Mouse (Mus musculus) brain, embryonic 18.5 days (tissue): ENCODE measurements around the gene Hid1.

Experiments used
- DNase-seq: peaks from one replicate; pipeline ENCODE4 v3.0.0-alpha.2; 2012; ENCODE audit warnings: low read depth, low spot score

Gene Hid1

GRCm38 (mm10) chr11:115337350-115337749, 30.2 kb downstream of the Hid1 start:
- no peak for DNase-seq

DNA sequence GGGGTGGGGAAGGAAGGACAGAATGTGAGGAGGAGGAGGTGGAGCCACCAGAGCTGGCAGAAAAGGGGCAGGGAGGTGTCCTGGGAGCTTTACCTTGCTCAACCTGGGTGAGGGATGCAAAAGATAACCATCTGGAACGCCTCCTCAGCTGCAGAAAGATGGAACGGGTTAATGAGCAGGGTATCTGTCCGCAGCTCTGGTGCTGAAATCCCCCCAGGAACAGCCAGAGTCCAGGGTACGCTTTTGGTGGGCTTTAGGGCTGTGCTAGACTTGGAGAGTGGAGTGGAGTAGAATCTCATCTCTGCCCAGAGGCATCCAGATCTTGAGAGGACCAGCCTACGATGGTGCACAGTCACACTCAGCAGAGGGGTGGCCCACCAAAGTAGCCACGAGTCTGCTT, 31.4 kb downstream of the Hid1 start:
- no peak for DNase-seq

DNA sequence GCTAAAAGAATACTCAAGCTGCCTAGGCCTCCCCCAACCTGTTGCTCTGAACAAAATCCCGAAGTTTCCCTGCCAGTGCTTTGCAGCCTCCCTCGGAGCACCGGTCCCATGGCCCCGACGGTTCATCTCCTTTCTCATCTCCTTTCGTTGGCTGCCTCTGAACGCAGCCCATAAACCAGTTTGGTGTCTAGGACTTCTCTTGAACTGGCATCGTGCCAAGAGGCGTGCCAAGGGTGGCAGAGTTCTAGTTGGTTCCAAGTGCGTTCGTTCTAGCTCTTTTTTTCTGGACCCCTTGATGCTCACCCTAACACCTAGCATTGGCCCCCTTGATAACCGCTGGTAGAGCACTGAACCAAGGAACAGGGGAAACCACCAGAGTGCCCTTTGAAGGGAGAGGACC, 32.3 kb downstream of the Hid1 start:
- DNase-seq: no peak

- no peak for DNase-seq
Measured at GRCm38 (mm10) chr11:115334531-115334930, 33.0 kb downstream of the Hid1 start, which contains the start of gene Otop3. Gene Otop3 (plus strand): TSS chr11:115334731.

DNA sequence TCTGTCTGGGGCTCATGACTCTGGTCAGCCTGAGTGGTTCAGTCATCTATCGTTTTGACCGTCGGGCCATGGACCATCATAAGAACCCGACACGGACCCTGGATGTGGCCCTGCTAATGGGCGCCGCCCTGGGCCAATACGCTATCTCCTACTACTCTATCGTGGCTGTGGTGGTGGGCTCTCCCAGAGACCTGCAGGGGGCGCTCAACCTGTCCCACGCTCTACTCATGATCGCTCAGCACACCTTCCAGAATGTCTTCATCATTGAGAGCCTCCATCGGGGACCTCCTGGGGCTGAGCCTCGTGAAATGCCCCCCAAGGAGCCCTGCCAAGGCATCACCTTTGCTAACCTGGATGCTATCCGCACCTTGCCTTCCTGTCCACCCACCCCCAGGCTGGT, 38.2 kb downstream of the Hid1 start:
- DNase-seq: no peak

DNA sequence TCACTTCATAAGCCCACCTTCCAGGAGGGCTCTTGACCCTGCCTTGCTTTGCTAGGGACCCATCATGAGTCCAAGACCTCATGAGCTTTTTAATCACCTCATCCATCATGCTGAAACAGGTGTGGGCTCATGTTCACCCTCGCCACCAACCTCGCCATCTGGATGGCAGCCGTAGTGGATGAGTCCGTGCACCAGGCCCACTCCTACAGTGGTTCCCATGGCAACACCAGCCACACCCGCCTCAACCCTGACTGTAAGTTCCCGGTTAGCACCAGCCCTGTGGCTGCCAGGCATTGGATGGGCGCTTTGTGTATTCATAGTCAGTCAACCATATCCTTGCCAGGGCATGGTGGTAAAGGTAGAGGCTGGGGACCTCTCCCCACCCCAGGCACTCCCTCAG, 40.8 kb downstream of the Hid1 start:
- no peak for DNase-seq

GRCm38 (mm10) chr11:115323354-115323753, 44.2 kb downstream of the Hid1 start:
- no peak for DNase-seq

- DNase-seq: no peak
Measured at GRCm38 (mm10) chr11:115321906-115322693, 45.5 kb downstream of the Hid1 start, which contains the start of gene Ush1g. Gene Ush1g (minus strand): TSS chr11:115322041.

GRCm38 (mm10) chr11:115319704-115320383, 47.7 kb downstream of the Hid1 start:
- no peak for DNase-seq

DNA sequence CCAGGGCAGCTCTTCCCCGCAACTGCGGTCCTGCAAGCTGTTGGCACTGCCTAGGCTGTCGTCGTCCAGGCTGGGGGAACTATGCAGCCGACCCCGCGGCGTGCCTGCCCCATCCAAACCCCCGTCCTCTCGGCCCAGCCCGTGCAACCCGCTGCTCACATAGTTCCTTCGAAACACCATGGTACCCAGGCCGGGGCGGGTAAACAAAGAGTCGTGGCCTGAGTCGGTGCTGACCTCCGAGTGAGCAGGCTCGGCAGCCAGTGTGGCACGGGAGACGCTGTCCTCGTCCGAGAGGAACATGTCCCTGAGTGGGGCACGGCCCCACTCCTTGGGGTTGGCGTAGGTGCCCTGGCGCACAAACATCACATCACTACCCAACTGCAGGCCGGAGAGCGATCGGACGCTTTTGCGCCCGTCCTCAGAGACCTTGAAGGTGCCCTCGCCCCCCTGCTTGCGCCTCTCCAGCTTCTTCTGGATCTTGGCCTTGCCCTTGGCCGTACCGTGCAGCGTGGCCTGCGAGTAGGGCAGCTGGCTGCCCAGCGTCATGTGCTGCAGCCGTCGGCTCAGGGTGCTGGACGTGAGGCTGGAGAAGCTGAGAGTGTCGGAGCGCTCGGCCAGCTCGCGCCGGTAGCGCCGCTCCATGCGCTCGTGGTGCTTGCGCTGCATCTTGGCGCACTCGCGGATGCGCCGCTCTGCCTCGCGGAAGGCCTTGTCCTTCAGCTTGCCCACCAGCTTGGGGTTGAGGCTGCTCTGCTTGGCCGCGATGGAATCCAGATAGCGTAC, 49.1 kb downstream of the Hid1 start:
- no peak for DNase-seq

- DNase-seq: no peak
Measured at GRCm38 (mm10) chr11:115317204-115317603, 50.4 kb downstream of the Hid1 start.

GRCm38 (mm10) chr11:115314249-115314648, 53.3 kb downstream of the Hid1 start:
- DNase-seq: no peak

- DNase-seq: no peak
Measured at GRCm38 (mm10) chr11:115308781-115309180, 58.8 kb downstream of the Hid1 start.

DNA sequence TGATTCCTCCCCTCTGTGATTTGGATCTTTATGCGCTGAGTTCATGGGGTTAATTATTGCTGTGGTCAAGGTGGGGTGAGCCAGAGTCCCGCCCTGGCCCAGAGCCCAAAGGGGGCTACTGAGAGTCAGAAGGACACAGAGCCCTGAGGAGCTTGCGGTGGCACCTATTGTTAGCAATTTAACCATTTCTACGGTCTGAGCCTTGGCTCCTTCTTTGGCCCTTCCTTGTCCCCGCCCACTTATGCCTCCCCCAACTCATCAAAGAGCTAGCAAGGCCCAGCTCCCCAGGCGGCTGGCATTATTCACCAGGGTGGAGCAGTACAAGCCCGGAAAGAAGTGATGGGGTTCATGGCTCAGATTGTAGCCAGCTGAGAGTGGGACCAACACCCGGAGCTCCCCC, 60.7 kb downstream of the Hid1 start, which contains the start of gene Otop2:
Otop2 (plus strand) TSS at position 301 of the 400 bp plus-strand sequence.
- DNase-seq: no peak

- no peak for DNase-seq
Measured at GRCm38 (mm10) chr11:115303167-115303566, 64.4 kb downstream of the Hid1 start.

DNA sequence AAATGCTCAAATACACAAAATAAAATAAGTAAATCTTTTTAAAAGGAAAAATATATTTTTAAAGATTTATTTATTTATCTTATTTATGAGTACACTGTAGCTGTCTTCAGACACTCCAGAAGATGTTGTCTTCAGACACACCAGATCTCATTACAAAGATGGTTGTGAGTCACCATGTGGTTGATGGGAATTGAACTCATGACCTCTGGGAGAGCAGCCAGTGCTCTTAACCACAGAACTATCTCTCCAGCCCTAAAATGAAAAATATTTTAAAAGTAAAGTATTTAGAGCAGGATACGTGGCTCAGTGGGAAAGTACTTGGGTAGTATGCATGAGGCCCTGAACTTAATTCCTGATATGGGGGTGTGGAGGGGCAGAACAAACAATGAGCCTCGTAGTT, 66.2 kb downstream of the Hid1 start:
- no peak for DNase-seq

DNA sequence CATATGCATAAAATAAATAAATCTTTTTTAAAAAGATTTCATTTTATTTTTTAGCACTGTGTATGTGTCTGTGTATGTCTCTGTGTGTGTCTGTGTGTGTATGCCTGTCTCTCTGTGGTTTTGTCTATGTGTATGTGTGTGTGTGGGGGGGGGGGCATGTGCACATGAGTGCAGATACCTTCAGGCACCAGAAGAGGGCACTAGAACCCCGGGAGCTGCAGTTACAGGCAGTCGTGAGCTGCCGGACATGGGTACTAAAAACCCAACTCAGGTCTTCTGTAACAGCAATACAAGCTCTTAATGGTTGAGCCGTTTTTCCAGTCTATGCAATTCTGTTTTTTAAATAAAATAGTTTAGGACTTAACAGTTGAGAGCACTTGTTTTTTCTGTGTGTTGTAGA, 66.8 kb downstream of the Hid1 start:
- no peak for DNase-seq

DNA sequence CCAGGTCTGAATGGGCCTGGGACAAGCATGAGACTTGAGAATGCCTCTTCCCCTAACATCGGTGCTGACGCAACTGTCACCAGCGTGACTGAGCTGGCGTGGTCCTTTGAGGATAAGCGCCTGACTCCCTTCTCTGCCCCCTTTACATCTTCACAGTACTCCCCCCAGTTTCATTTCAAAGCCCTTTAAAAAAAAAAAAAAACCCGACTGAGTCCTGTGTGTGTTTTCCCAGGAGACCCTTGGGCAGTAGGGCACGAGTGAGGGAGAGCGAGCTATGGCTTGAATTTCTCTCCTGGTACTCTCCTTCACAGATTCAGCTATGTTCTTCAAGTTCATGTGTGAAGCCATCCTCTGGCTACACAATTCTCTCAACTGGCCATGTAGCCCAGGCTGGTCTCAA, 69.4 kb downstream of the Hid1 start:
- no peak for DNase-seq
